Mouse (Mus musculus) cerebellum, adult 2 months (tissue): ENCODE measurements around the gene Pfkp.

Experiments used
- CTCF ChIP-seq: fragments of 200-500 bp; IDR thresholded peaks from 2 replicates; pipeline ENCODE4 v1.5.1; 2011; ENCODE audit warnings: low read depth, mild to moderate bottlenecking, control low read depth, low read length, moderate library complexity, borderline replicate concordance; ENCODE audit not compliant: insufficient read depth
- POLR2A ChIP-seq: fragments of 200-500 bp; IDR thresholded peaks from 2 replicates; pipeline ENCODE4 v1.6.1; 2011; ENCODE audit warnings: low read length, control low read depth, borderline replicate concordance; ENCODE audit not compliant: insufficient read depth

GRCm38 (mm10) chr13:6666887-6667286 lies 18.3 kb upstream of the Pfkp start:
- TF ChIP-seq CTCF (no peak), POLR2A (no peak)
